Mouse (Mus musculus) right cerebral cortex, postnatal 4 days (tissue): ENCODE measurements around the gene Pip4k2b.
"Not testable (repeated sequence)": the region's sequence is repeated elsewhere in the genome, so short reads cannot be mapped to it uniquely, and the experiment has no call there.

Experiments used
- DNase-seq: peaks from one replicate; pipeline ENCODE4 v3.0.0-alpha.2; 2022

The Pip4k2b gene

GRCm38 (mm10) chr11:97744063-97744717, at the start of gene Pip4k2b:
Gene Pip4k2b (minus strand): TSS chr11:97744704.
- no peak for DNase-seq

- DNase-seq = no peak
Observed at GRCm38 (mm10) chr11:97793165-97793564, 48.7 kb upstream of the Pip4k2b start.

- DNase-seq = not testable (repeated sequence)
Observed at GRCm38 (mm10) chr11:97790778-97791438, 46.4 kb upstream of the Pip4k2b start.

GRCm38 (mm10) chr11:97789727-97790126, 45.2 kb upstream of the Pip4k2b start:
- DNase-seq = no peak

- DNase-seq = no peak
Observed at GRCm38 (mm10) chr11:97787961-97788360, 43.5 kb upstream of the Pip4k2b start.

- DNase-seq = no peak
Observed at GRCm38 (mm10) chr11:97782564-97782895, 38.0 kb upstream of the Pip4k2b start.

- peak; percentile 100 for DNase-seq
Observed at GRCm38 (mm10) chr11:97781832-97782563, 37.5 kb upstream of the Pip4k2b start, which contains the start of gene Rpl23. Gene Rpl23 (minus strand): TSS chr11:97782437.

- DNase-seq = no peak
Observed at GRCm38 (mm10) chr11:97781478-97781831, 37.0 kb upstream of the Pip4k2b start.

GRCm38 (mm10) chr11:97779968-97780701, 35.6 kb upstream of the Pip4k2b start:
- DNase-seq = no peak

- no peak for DNase-seq
Observed at GRCm38 (mm10) chr11:97778918-97779317, 34.4 kb upstream of the Pip4k2b start.

- DNase-seq = no peak
Observed at GRCm38 (mm10) chr11:97777129-97777529, 32.6 kb upstream of the Pip4k2b start.

GRCm38 (mm10) chr11:97776497-97777128, 32.1 kb upstream of the Pip4k2b start:
- no peak for DNase-seq

- DNase-seq = no peak
Observed at GRCm38 (mm10) chr11:97775808-97776496, 31.4 kb upstream of the Pip4k2b start, which contains the start of gene 1700001P01Rik. Gene 1700001P01Rik (minus strand): TSS chr11:97775918.

GRCm38 (mm10) chr11:97775186-97775585, 30.7 kb upstream of the Pip4k2b start:
- no peak for DNase-seq

GRCm38 (mm10) chr11:97771410-97771809, 26.9 kb upstream of the Pip4k2b start:
- no peak for DNase-seq

- DNase-seq = no peak
Observed at GRCm38 (mm10) chr11:97769704-97770103, 25.2 kb upstream of the Pip4k2b start.

GRCm38 (mm10) chr11:97766154-97766881, 21.8 kb upstream of the Pip4k2b start, which contains the start of gene Cwc25:
Gene Cwc25 (minus strand): TSS chr11:97766556.
- DNase-seq = peak; percentile 90

GRCm38 (mm10) chr11:97761638-97762037, 17.1 kb upstream of the Pip4k2b start:
- no peak for DNase-seq

- DNase-seq = no peak
Observed at GRCm38 (mm10) chr11:97758942-97759341, 14.4 kb upstream of the Pip4k2b start.

GRCm38 (mm10) chr11:97758125-97758524, 13.6 kb upstream of the Pip4k2b start:
- no peak for DNase-seq

GRCm38 (mm10) chr11:97753277-97753676, 8.8 kb upstream of the Pip4k2b start:
- DNase-seq = no peak
